Mouse (Mus musculus) stomach, postnatal 0 days (tissue): ENCODE data around the gene Chchd3. TPM values are rescaled to one million over a fixed set of nuclear protein-coding genes. Genes with fewer than 3 reads are reported as not detected.

Experiments
- ATAC-seq: fragments of 200-750 bp; cut with Nextera tagmentation; 2 replicates; pipeline ENCODE4 v1.8.0; 2017; ENCODE audit not compliant: low FRiP score, low TSS enrichment
- DNase-seq: peaks from one replicate; pipeline ENCODE4 v3.0.0-alpha.2; 2016; ENCODE audit warnings: low spot score
- H3K27ac ChIP-seq: fragments of 300-500 bp; sonication (generic); replicated peaks from 2 replicates; pipeline ENCODE4 v1.5.1; 2014; ENCODE audit warnings: mild to moderate bottlenecking, control low read depth
- H3K27me3 ChIP-seq: fragments of 300-500 bp; sonication (generic); 2 replicates; pipeline ENCODE4 v1.6.1; 2014; ENCODE audit warnings: low read length; ENCODE audit not compliant: control insufficient read depth, insufficient read depth
- H3K36me3 ChIP-seq: fragments of 300-500 bp; sonication (generic); 2 replicates; pipeline ENCODE4 v1.6.1; 2014; ENCODE audit warnings: low read length, mixed read lengths; ENCODE audit not compliant: control insufficient read depth, insufficient read depth
- H3K4me1 ChIP-seq: fragments of 300-500 bp; sonication (generic); replicated peaks from 2 replicates; pipeline ENCODE4 v1.6.1; 2014; ENCODE audit warnings: antibody characterized with exemption; ENCODE audit not compliant: control insufficient read depth, insufficient read depth
- H3K4me2 ChIP-seq: fragments of 300-500 bp; sonication (generic); replicated peaks from 2 replicates; pipeline ENCODE4 v1.6.1; 2014; ENCODE audit warnings: low read depth, mild to moderate bottlenecking, control low read depth, moderate library complexity
- H3K4me3 ChIP-seq: fragments of 300-500 bp; sonication (generic); 2 replicates; pipeline ENCODE4 v1.5.1; 2014; ENCODE audit warnings: low read depth, low read length, control low read depth
- H3K9ac ChIP-seq: fragments of 300-500 bp; sonication (generic); 2 replicates; pipeline ENCODE4 v1.6.1; 2014; ENCODE audit warnings: mild to moderate bottlenecking, low read length, control low read depth, mixed read lengths
- H3K9me3 ChIP-seq: fragments of 300-500 bp; sonication (generic); 2 replicates; pipeline ENCODE4 v1.6.1; 2016; ENCODE audit warnings: low read length; ENCODE audit not compliant: control insufficient read depth
- CTCF ChIP-seq: IDR thresholded peaks from 2 replicates; pipeline ENCODE4 v1.5.1; 2016; ENCODE audit warnings: antibody characterized with exemption, low read depth, mild to moderate bottlenecking, moderate library complexity
- EP300 ChIP-seq: optimal IDR thresholded peaks from 2 replicates; pipeline ENCODE3; 2016; ENCODE audit warnings: antibody characterized with exemption
- WGBS: fragments of 180-500 bp; shearing (Covaris S2); extraction: QIAGEN DNeasy Blood & Tissue Kit; methylation state at CpG from one replicate; pipeline ENCODE4 v1.1.7; 2014; 5-methylcytosine and 5-hydroxymethylcytosine counted together
- polyA plus RNA-seq: library from polyadenylated mRNA; unstranded; fragments of >200 nt; fragmentation: Nextera tagmentation; extraction: Ambion mirVana; gene quantifications from 2 replicates; pipeline ENCODE4 v1.2.1, GENCODE M21; 2015

The Chchd3 gene
- polyA plus RNA-seq, 1 experiment from 2014 or later = 91.0 TPM

GRCm38 (mm10) chr6:32920091-32920490, 140.0 kb downstream of the Chchd3 start:
- Histone ChIP-seq H3K4me2 (no peak overlapping the region), H3K9me3 (no peaks in the 10 kb centered on the region), H3K9ac (no peak overlapping the region), H3K36me3 (no peaks in the 10 kb centered on the region), H3K4me1 (no peaks in the 10 kb centered on the region), H3K27ac (no peak overlapping the region), H3K4me3 (no peak overlapping the region), H3K27me3 (no peaks in the 10 kb centered on the region)
- WGBS = 66% methylated on average over 2 of the region's 2 CpGs
- DNase-seq (no peak), ATAC-seq (no peak)
- no peak for TF ChIP-seq CTCF
- TF ChIP-seq EP300 = no peak

- H3K4me2 ChIP-seq = no peak overlapping the region
- no peak overlapping the region for H3K4me3 ChIP-seq
- H3K27ac ChIP-seq = no peak overlapping the region
- DNase-seq = no peak
- H3K27me3 ChIP-seq = no peaks in the 10 kb centered on the region
- H3K36me3 ChIP-seq = no peaks in the 10 kb centered on the region
- H3K9ac ChIP-seq = no peak overlapping the region
- no peaks in the 10 kb centered on the region for H3K9me3 ChIP-seq
- no peak for ATAC-seq
- no peaks in the 10 kb centered on the region for H3K4me1 ChIP-seq
- WGBS = 93% methylated on average over 2 of the region's 2 CpGs
- TF ChIP-seq CTCF = no peak
- no peak for TF ChIP-seq EP300
Observed at GRCm38 (mm10) chr6:32910692-32911091, 149.4 kb downstream of the Chchd3 start.

GRCm38 (mm10) chr6:32899061-32899460, 161.0 kb downstream of the Chchd3 start:
- Histone ChIP-seq H3K4me1 (no peaks in the 10 kb centered on the region), H3K27ac (no peak overlapping the region), H3K9ac (no peak overlapping the region), H3K4me2 (no peak overlapping the region), H3K27me3 (no peaks in the 10 kb centered on the region), H3K9me3 (no peaks in the 10 kb centered on the region), H3K36me3 (no peaks in the 10 kb centered on the region), H3K4me3 (no peak overlapping the region)
- 89% methylated on average over 4 of the region's 4 CpGs for WGBS
- TF ChIP-seq EP300 (no peak), CTCF (no peak)
- no peak for ATAC-seq
- DNase-seq = no peak

- no peak overlapping the region for H3K4me3 ChIP-seq
- H3K27ac ChIP-seq = no peak overlapping the region
- no peaks in the 10 kb centered on the region for H3K9me3 ChIP-seq
- H3K9ac ChIP-seq = no peak overlapping the region
- TF ChIP-seq CTCF = no peak
- H3K36me3 ChIP-seq = no peaks in the 10 kb centered on the region
- H3K4me2 ChIP-seq = no peak overlapping the region
- WGBS = 69% methylated on average over 2 of the region's 2 CpGs
- DNase-seq = no peak
- H3K4me1 ChIP-seq = no peaks in the 10 kb centered on the region
- no peak for ATAC-seq
- no peaks in the 10 kb centered on the region for H3K27me3 ChIP-seq
Observed at GRCm38 (mm10) chr6:32894100-32894499, 166.0 kb downstream of the Chchd3 start.

GRCm38 (mm10) chr6:32890726-32891125, 169.3 kb downstream of the Chchd3 start:
- DNase-seq (no peak), ATAC-seq (no peak)
- 91% methylated on average over 4 of the region's 4 CpGs for WGBS
- H3K27ac ChIP-seq = no peak overlapping the region
- H3K9me3 ChIP-seq = no peaks in the 10 kb centered on the region
- H3K9ac ChIP-seq = no peak overlapping the region
- no peak overlapping the region for H3K4me3 ChIP-seq
- no peak overlapping the region for H3K4me2 ChIP-seq
- H3K27me3 ChIP-seq = no peaks in the 10 kb centered on the region
- TF ChIP-seq EP300 = no peak
- no peak for TF ChIP-seq CTCF
- no peaks in the 10 kb centered on the region for H3K36me3 ChIP-seq
- no peaks in the 10 kb centered on the region for H3K4me1 ChIP-seq

- H3K36me3 ChIP-seq = no peaks in the 10 kb centered on the region
- H3K4me1 ChIP-seq = no peaks in the 10 kb centered on the region
- DNase-seq (no peak), ATAC-seq (no peak)
- no peak overlapping the region for H3K27ac ChIP-seq
- H3K4me3 ChIP-seq = no peak overlapping the region
- WGBS = 61% methylated on average over 4 of the region's 4 CpGs
- H3K27me3 ChIP-seq = no peaks in the 10 kb centered on the region
- TF ChIP-seq EP300 (no peak), CTCF (no peak)
- no peaks in the 10 kb centered on the region for H3K9me3 ChIP-seq
- no peak overlapping the region for H3K9ac ChIP-seq
- H3K4me2 ChIP-seq = no peak overlapping the region
Observed at GRCm38 (mm10) chr6:32888894-32889529, 171.0 kb downstream of the Chchd3 start.
